Mouse (Mus musculus): ENCODE data around the gene Xpot.

- TF ChIP-seq CTCF (IDR thresholded peaks at IDR 0.05; ENCODE audit: low read depth, low read length) (no peak), POLR2A (IDR thresholded peaks at IDR 0.05; ENCODE audit: borderline replicate concordance, low read depth, low read length) (no peak)
Observed at GRCm38 (mm10) chr10:121586675-121587370, 39.3 kb downstream of the Xpot start, which contains the start of gene Tbk1.

Data from bone marrow macrophage, adult 2 months (primary cell).